Mouse (Mus musculus) ES-CJ7 (cell line): ENCODE data around the gene Nt5dc3.

Source experiments
- DNase-seq: peaks from one replicate; pipeline ENCODE4 v3.0.0; 2011; ENCODE audit warnings: low read depth, low spot score

Nt5dc3 gene

DNA sequence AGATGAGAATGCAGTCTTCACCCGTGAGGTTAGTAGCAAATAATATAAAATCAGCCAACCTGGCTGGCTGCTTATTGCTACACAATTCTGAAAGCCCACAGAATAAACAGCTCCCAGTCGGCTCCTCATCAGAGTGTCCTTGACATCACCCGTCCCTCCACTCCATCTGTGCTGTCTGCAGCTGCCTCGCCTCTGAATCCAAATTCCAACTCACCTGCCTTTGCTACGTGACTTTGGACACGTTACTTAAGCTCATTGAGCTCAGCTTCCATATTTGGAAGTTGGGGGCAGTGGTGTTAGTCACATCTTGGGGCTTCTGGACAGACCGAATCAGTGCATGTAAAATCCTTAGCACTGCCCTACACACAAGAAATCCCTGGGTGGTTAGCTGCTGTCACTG is 93.3 kb downstream of the Nt5dc3 start:
- no peak for DNase-seq

DNA sequence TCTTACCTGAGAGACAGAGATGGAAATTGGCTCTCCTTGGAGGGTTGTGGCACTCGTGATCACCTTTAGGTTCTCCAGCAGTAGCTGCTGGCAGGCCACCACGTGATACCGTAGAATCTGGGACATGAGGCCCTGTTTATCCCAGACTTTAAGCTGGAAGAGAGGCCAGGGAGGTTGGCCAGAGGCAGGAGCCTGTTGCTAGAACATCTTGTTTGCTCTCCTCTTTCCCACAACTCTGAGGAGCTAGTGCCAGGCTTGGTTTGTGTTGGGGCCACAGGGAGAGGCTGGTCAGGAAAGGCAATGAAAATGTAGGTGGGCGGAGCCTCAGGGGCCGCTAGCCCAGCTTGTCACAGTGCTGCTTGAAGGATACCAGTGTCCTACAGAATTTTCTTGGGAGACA is 93.8 kb downstream of the Nt5dc3 start:
- no peak for DNase-seq

DNA sequence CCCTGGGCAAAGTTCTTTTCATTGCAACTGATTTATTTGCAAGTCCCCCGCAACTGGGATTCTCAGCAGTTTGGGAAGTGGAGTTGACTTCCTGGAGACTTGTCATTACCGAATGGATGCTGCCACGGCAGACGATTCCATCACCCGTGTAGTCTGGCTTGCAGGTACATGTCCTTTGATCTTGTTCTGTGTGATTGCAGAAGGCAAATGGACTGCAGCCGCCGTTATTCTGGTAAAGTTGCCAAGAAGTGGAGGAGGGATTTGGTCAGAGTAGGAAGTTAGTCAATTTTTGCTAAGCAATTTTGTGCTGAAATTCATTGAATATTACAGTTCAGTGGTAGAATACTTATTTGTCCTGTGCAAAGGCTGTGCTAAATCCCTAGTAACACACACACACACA is 99.9 kb downstream of the Nt5dc3 start:
- no peak for DNase-seq

DNA sequence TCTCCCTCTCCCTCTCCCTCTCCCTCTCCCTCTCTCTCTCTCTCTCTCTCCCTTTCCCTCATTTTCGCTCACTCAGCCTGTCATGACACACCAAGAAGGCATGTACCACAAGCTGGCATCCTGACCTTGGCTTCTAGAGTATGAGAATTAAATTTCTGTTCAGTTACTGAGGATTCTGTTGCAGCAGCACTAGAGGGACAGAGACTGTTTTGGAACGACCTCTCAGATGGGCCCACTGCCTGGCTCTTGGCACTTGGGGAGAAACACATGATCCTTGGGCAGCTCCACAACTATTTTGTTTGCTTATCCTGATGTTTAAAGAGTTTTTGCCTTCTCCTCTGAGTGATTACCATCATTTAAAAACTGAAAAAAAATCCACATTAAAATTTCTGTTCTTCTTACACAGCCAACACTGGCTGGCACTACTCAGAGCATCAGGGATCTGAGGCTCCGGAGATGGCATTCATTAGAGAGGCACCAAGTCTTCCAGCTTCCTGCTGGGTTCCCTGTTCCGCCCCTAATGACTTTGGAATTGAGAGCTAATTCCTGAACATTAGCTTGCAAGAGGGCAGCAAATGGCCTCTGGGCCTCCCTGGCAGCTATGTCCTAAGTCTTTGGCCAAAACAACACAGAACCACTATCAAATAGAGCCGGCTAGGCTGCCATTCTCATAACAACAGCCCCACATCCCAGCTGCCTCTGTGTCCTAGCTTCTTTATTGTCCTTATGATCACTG is 101.4 kb downstream of the Nt5dc3 start:
- DNase-seq: no peak

DNA sequence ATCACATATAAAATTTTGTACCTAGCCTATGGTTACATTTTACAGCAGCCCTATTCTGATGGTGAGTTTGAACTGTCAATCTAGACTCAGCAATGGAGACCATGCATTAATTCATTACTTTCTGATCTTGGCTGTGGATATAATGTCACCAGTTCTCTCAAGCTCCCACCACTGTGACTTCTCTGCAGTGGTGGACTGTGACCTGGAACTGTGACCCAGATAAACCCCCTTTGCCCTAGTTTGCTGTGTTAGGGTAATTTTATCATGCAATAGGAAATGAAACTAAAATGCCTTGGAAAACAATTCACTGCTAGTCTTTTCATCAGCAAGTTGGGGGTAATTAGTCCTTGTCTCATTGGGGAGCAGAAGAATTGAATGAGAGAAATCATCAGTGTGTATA is 102.6 kb downstream of the Nt5dc3 start:
- no peak for DNase-seq

DNA sequence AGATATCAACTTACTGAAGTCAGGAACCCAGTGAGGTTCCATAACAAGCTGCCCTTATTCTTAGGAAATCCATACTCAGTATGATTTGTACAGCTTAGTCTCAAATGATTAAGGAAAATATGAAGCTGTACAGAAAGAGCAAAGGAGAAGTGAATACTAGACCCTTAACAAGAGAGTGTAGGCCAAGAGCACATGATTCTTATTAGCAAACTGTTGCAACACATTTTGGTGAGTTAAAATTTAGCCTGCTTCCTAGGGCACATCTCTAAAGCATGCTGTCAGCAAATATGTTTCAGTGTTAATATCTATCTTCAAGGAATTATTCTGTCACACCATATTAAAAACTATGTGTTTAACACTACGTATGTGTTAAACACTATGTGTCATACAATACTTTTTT is 107.6 kb downstream of the Nt5dc3 start:
- no peak for DNase-seq
